Mouse (Mus musculus): ENCODE results near the gene Dnaic1.
A peak's percentile ranks its signal among the peaks of the same experiment; 100 is the strongest.

Gene Dnaic1

DNA sequence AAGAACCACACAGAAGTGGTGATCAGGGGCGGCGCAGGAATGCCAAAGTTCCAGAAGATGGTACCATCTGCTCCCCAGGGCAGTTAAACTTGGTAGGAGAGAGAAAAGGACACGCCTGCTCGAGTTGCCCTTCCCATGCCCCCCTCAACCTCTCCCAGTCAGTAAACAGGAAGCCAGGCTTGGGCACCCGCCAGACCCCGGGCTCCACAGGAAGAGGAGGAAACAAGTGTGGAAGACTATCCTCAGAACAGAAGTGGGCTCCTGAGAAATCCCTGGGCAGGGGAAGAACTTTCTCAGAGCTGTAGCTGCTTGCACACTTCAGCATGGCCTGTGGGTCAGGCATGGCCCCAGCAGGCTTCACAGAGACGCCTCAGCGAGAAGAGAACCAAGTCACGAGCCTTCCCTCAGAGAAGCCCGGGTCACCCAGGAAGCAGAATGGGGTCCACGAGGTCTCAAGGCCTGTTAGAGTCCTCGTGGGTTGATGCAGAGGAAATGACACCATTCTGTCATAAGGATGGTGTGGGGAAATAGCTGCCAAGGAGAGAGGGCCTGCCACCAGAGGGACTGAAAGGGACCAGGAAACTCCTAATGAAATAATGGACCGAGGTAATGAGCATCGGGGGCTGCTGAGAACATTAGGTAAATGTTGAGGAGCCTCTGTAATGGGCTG lies 14.4 kb upstream of the Dnaic1 start:
- Histone ChIP-seq H3K36me3 (ENCODE audit: control insufficient read depth, insufficient read depth, low read length, poor library complexity, severe bottlenecking) (no peaks in the 10 kb centered on the region), H3K27me3 (ENCODE audit: control insufficient read depth, insufficient read depth, low read length, poor library complexity, severe bottlenecking) (no peaks in the 10 kb centered on the region)
- DNase-seq (ENCODE audit: low read depth, low spot score), result peak; percentile 9

- DNase-seq (ENCODE audit: low read depth, low spot score), result no peak
- H3K36me3 ChIP-seq (ENCODE audit: control insufficient read depth, insufficient read depth, low read length, poor library complexity, severe bottlenecking), result no peaks in the 10 kb centered on the region
- H3K27me3 ChIP-seq (ENCODE audit: control insufficient read depth, insufficient read depth, low read length, poor library complexity, severe bottlenecking), result no peaks in the 10 kb centered on the region
These were observed 13.1 kb upstream of the Dnaic1 start for GRCm38 (mm10) chr4:41556311-41556953.

DNA sequence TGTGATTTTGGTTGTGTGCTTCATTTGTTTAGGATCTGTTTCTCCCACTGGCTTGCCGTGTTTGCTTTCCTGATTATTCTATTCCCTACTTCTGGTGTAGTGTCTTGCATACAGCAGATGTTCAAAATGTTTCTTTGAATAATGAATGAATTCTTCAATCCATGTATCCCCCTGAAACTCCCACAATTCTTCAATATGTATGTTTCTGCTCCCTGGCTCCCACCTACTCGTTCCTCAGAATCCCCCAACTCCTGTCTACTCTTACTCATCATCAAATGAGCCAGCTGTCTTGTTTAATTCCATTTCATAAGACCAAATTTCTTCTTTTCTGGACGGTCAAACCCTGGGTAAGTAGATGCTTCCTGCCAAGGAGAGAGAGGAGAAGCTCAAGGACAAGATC lies 12.5 kb upstream of the Dnaic1 start:
- Histone ChIP-seq H3K36me3 (ENCODE audit: control insufficient read depth, insufficient read depth, low read length, poor library complexity, severe bottlenecking) (no peaks in the 10 kb centered on the region), H3K27me3 (ENCODE audit: control insufficient read depth, insufficient read depth, low read length, poor library complexity, severe bottlenecking) (no peaks in the 10 kb centered on the region)
- DNase-seq (ENCODE audit: low read depth, low spot score), result no peak

DNA sequence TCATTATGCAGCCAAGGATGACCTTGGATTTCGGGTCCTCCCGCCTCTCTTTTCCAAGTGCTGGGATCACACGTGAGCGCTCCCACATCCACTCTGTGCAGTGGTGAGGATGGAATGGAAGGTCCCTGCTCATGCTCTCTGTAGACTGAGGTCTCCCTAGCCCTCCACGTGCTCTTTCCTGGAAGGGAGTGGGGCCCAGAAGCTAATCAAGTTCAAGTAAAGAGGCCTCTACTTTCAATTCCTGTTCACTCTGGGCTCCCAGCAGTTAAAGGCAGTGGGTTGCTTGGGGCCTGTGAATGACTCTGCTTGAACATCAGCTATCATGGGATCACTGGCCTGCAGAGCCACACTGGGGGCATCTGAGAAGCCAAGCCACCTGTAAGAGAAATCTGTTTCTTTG lies 6.3 kb upstream of the Dnaic1 start:
- no peaks in the 10 kb centered on the region for H3K27me3 ChIP-seq (ENCODE audit: control insufficient read depth, insufficient read depth, low read length, poor library complexity, severe bottlenecking)
- DNase-seq (ENCODE audit: low read depth, low spot score), result no peak
- H3K36me3 ChIP-seq (ENCODE audit: control insufficient read depth, insufficient read depth, low read length, poor library complexity, severe bottlenecking), result no peaks in the 10 kb centered on the region

DNA sequence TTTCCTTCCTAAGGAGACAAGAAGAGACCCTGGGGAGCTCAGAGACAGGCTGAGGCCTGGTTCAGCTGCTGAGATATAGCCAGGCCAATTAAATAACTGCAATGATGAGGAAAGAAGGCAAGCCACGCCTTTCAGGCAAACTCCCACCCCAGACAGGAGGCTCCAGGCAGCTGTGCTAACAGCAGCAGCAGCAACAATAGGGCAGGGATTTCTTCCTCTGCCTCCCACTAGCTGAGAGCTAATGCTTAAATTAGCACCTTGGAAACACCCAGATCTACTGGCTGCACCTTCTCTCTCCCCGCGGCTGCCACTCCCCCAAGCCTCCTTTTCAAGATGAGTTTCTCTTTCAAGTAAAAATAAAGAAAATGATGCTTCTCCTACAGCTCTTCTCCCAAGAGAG lies 3.5 kb upstream of the Dnaic1 start:
- Histone ChIP-seq H3K36me3 (ENCODE audit: control insufficient read depth, insufficient read depth, low read length, poor library complexity, severe bottlenecking) (no peaks in the 10 kb centered on the region), H3K27me3 (ENCODE audit: control insufficient read depth, insufficient read depth, low read length, poor library complexity, severe bottlenecking) (no peaks in the 10 kb centered on the region)
- DNase-seq (ENCODE audit: low read depth, low spot score), result no peak

DNA sequence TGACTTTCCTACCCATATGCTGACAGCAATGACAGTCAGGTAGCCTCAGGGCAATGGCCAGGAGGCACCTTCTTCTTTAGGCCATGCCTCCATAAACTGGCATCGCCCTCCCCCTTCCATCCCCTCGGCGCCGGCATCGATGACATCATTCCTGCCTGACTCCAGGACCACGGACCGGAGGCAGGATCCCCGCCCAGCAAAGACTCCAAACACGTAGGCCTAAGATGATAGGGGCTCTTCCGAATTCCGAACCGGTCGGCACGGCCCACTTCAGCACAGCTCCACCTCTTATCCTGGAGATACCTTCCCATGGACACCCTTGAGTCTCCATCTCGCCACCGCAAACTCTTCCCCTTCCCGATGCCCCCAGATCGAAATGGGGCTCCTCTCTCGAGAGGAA lies 1.3 kb upstream of the Dnaic1 start:
- no peak for DNase-seq (ENCODE audit: low read depth, low spot score)
- H3K27me3 ChIP-seq (ENCODE audit: control insufficient read depth, insufficient read depth, low read length, poor library complexity, severe bottlenecking), result no peaks in the 10 kb centered on the region

DNA sequence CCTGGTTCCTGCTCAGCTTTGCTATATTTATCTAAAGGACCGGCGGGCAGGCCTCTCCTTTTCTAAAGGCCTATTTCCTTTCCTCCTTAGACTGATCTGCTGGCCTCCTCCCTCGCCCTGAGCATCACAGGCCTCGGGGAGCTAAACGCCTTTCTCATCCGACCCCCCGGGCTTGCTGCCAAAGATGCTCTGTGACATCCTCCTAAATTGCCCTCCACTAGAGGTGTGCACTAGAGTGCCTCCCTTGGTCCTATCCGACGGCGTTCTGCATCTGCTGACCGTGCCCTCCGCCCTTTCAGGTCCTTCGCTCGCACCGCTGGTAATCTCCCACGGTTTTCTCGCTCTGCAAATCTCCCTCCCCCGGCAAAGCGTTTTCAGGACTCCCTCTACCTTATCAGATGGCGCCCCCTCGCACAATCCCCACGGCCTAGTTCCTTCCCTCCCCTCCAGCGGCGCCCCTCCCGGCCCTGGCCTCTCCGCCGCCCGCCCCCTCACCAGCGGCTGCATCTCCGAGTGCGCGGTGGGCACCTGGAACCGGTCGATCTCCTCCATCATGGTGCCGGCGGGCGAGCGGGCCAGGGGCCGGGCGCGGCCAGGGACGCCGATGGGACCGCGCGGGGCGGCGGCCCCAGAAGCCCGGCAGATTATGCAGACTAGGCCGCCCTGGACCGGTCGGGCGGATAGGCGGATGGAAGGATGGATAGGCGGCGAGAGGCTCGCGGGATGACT lies 729 bp upstream of the Dnaic1 start:
- Histone ChIP-seq H3K36me3 (ENCODE audit: control insufficient read depth, insufficient read depth, low read length, poor library complexity, severe bottlenecking) (no peaks in the 10 kb centered on the region), H3K27me3 (ENCODE audit: control insufficient read depth, insufficient read depth, low read length, poor library complexity, severe bottlenecking) (no peaks in the 10 kb centered on the region)
- peak; percentile 36 for DNase-seq (ENCODE audit: low read depth, low spot score)

More for the DNA sequence above, 1.3 kb upstream of the Dnaic1 start:
- no peaks in the 10 kb centered on the region for H3K36me3 ChIP-seq (ENCODE audit: control insufficient read depth, insufficient read depth, low read length, poor library complexity, severe bottlenecking)

GRCm38 (mm10) chr4:41571490-41571889 lies 1.9 kb downstream of the Dnaic1 start:
- no peak for DNase-seq (ENCODE audit: low read depth, low spot score)
- Histone ChIP-seq H3K36me3 (ENCODE audit: control insufficient read depth, insufficient read depth, low read length, poor library complexity, severe bottlenecking) (no peaks in the 10 kb centered on the region), H3K27me3 (ENCODE audit: control insufficient read depth, insufficient read depth, low read length, poor library complexity, severe bottlenecking) (no peaks in the 10 kb centered on the region)

GRCm38 (mm10) chr4:41573492-41573891 lies 3.9 kb downstream of the Dnaic1 start:
- Histone ChIP-seq H3K27me3 (ENCODE audit: control insufficient read depth, insufficient read depth, low read length, poor library complexity, severe bottlenecking) (no peaks in the 10 kb centered on the region), H3K36me3 (ENCODE audit: control insufficient read depth, insufficient read depth, low read length, poor library complexity, severe bottlenecking) (no peaks in the 10 kb centered on the region)
- DNase-seq (ENCODE audit: low read depth, low spot score), result no peak

DNA sequence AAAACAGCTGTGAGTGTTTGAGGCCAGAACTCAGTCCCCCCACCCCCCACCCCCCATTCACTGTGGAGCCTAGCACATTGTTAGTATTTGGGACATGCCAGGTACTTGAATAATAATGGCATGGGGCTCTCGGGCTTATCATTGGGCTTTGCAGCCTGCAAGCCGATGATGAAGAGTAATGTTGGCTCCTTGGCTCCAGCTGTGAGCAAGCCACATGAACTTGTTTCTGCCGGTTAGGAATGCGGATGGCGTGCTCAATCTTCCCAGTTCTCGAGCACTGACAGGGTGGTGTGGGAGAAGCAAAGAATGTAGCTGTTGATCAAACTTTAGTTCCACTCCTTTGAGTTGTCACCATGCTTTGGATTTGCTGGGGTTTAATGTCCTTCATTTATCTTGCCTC lies 6.3 kb downstream of the Dnaic1 start:
- no peak for DNase-seq (ENCODE audit: low read depth, low spot score)
- Histone ChIP-seq H3K36me3 (ENCODE audit: control insufficient read depth, insufficient read depth, low read length, poor library complexity, severe bottlenecking) (no peaks in the 10 kb centered on the region), H3K27me3 (ENCODE audit: control insufficient read depth, insufficient read depth, low read length, poor library complexity, severe bottlenecking) (no peaks in the 10 kb centered on the region)

DNA sequence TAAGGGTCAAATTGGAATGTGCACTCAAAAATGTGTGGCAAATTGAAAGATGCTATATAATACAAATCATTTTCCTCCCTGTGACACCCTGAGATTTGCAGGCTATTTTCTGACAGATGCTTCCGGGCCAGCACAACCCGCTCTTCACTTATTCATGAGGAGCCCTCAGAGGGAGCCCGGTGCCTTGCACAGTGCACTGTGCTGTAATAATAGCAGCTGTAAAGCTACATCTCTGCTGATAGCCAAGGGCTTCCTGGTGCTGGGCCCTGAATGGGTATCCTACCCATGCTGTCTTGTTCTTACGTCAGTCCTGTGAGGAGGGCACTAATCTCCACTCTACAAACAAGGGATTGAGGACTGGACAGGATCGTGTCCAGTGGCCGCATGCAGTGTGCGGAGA lies 13.8 kb downstream of the Dnaic1 start:
- Histone ChIP-seq H3K27me3 (ENCODE audit: control insufficient read depth, insufficient read depth, low read length, poor library complexity, severe bottlenecking) (no peaks in the 10 kb centered on the region), H3K36me3 (ENCODE audit: control insufficient read depth, insufficient read depth, low read length, poor library complexity, severe bottlenecking) (no peaks in the 10 kb centered on the region)
- DNase-seq (ENCODE audit: low read depth, low spot score), result no peak

DNA sequence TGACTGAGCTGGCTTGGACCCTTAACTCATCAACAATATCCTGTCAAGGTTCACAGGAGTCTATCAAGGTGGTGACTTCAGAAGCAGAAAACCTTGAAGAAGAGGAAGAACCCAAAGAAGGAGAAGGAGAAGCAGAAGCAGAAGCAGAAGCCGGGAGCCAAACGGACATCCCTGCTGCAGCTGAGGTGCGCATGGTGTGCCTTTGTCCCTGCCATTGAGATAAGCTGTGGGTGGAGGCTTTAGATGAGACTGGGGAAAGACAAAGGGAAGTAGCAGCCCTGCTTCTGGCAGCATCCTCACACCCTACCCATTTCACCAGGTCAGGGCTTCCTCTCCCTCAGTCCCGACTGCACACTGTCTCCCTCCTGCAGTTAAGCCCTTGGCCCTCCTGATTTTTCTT lies 33.2 kb downstream of the Dnaic1 start:
- no peaks in the 10 kb centered on the region for H3K27me3 ChIP-seq (ENCODE audit: control insufficient read depth, insufficient read depth, low read length, poor library complexity, severe bottlenecking)
- DNase-seq (ENCODE audit: low read depth, low spot score), result no peak
- H3K36me3 ChIP-seq (ENCODE audit: control insufficient read depth, insufficient read depth, low read length, poor library complexity, severe bottlenecking), result no peaks in the 10 kb centered on the region

DNA sequence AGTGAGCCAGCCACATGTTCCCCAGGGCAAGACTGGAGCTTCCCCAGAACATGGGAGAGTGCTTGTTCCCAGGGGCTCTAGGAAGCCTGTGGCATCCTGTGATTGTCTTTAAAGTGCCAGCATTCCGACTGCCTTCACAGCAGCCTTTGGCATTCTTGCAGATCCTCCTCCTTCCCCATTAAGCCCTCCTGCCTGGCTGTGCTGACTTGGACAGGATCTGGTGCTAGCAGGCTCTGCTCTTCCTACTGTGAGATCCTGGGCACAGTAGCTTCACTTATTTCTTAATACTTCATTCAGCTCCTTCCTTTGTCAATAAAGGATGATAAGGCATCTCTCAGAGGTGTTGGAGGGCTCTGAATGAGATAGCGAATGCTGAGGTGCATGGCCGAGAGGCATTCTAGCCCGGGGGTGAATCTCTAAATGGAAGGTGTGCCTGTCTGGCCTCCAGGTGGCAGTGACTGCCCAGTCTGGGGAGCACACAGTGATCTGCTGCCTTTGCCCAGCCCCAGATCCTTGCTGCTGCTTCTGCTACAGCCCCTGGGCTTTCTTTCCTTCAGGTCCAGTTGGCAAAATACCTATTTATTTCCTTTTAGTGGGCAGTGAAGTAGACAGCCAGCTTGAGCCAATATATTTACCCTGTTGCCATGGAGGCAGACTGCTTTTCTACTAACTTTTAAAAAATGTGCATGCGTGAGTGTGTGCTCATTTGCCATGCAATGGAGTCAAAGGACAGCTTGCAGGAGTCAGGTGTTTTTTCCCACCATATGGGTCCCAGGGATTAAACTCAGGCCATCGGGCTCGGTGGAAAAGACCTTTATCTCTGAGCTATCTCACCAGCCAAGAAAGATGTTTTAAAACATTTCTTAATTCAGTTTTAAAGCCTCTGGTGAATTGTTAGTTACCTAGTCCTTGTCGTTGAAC lies 35.2 kb downstream of the Dnaic1 start:
- no peaks in the 10 kb centered on the region for H3K27me3 ChIP-seq (ENCODE audit: control insufficient read depth, insufficient read depth, low read length, poor library complexity, severe bottlenecking)
- DNase-seq (ENCODE audit: low read depth, low spot score), result peak; percentile 27
- H3K36me3 ChIP-seq (ENCODE audit: control insufficient read depth, insufficient read depth, low read length, poor library complexity, severe bottlenecking), result no peaks in the 10 kb centered on the region

DNA sequence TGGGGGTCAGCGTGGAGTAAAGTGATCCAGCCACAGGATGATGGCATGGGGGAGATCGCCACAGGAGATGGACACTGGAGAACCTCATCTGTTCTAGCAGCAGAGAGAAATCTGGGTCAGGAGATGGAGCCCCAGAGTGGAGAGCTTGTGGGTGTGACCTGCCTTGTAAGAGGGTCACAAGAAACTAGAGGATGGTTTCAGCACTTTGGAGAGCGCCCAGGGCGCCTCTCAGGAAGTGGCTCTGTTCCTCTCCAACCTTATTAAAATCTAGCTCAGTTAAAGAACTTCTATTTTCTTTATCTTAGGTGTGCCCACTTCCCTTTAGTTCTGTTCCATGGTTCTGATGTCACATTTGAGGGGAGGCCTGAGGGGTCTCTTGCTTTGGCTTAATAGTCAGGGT lies 37.2 kb downstream of the Dnaic1 start:
- DNase-seq (ENCODE audit: low read depth, low spot score), result peak; percentile 43
- Histone ChIP-seq H3K27me3 (ENCODE audit: control insufficient read depth, insufficient read depth, low read length, poor library complexity, severe bottlenecking) (no peaks in the 10 kb centered on the region), H3K36me3 (ENCODE audit: control insufficient read depth, insufficient read depth, low read length, poor library complexity, severe bottlenecking) (no peaks in the 10 kb centered on the region)

Measured in splenic B cell, adult 2 months (primary cell).